Mouse (Mus musculus) adrenal gland, postnatal 36 days (tissue): ENCODE data around the gene Msx2. TPM values are rescaled to one million over a fixed set of nuclear protein-coding genes. Genes with fewer than 3 reads are reported as not detected.

Source experiments
- DNase-seq, 2 experiments: peaks; one replicate each; pipeline ENCODE4 v3.0.0; 2021; ENCODE audit warnings: mixed read lengths in 1 of 2
- total RNA-seq, 2 experiments: library from RNA; stranded (reverse); gene quantifications; 2 replicates each; pipeline ENCODE4 v1.2.3; 2021

Msx2 gene
- total RNA-seq, 2 experiments from 2014 or later, result 0.30 to 0.53 TPM

DNA sequence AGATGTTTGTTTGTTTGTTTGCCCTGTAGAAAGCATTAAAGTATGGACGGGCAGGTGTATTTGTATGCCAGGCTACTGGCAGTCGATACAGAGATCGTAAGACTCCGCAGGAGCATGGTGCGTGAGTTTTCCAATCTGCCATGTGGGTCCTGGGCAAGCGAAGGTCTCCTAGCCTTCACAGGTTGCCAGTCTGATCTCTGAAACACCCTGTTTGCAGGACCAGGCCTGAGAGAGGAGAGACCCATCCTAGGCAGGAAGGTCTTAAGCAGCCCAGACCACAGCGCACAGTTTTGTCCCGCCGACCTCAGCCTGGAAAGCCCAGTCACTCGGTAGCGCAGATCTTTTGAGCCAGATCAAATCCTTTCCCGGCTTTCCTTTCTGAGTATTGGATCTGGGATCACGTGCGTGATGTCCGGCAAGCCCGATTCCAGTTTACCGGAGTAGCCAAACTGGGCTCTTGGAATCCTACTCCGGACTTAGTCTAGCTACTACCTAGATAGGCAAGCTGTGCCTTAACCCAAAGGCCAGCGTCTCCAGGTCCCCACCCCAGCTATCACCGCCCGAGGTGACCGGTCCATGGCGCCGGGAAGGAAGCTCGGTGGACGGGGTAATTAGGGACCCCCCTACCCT, 7.6 kb downstream of the Msx2 start:
- no peak for DNase-seq

GRCm38 (mm10) chr13:53464441-53465001, 8.4 kb downstream of the Msx2 start:
- DNase-seq, result no peak

DNA sequence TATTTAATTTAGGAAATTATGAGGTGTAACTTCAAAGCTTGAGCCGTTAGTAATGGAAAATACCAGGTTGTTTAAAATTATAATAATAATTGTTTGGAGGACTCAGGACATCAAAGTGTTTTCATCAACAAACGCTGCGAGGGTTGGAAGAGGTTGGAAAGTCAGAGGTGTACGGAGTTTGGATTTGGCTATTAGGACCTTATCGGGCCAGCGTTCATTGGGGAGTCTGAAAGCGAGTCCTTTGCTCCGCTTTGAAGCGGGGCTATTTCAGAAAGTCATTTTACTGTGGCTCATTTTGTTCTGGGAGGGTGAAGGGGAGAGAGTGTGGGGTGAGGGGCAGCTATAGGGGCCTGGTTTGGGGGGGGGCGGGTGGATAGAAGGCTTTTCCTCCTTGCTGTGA, 8.9 kb downstream of the Msx2 start:
- no peak for DNase-seq

- no peak for DNase-seq
Observed at GRCm38 (mm10) chr13:53463037-53463436, 9.8 kb downstream of the Msx2 start.

DNA sequence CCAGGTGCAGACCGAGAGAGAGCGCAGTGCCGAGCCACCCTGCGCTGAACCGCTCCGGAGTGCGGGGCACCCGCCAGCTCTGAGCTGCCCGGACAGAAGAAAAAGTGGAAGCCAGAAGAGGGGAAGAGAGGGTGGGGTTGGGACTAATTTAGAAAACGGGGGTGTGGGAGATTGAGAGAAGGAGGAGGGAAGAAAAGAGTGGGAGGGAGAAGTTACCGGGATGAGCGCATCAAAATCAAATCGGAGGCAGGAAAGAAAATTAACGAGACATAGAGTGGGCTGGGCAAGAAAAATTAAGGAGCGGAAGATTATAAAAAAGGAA, 10.3 kb downstream of the Msx2 start:
- no peak for DNase-seq

DNA sequence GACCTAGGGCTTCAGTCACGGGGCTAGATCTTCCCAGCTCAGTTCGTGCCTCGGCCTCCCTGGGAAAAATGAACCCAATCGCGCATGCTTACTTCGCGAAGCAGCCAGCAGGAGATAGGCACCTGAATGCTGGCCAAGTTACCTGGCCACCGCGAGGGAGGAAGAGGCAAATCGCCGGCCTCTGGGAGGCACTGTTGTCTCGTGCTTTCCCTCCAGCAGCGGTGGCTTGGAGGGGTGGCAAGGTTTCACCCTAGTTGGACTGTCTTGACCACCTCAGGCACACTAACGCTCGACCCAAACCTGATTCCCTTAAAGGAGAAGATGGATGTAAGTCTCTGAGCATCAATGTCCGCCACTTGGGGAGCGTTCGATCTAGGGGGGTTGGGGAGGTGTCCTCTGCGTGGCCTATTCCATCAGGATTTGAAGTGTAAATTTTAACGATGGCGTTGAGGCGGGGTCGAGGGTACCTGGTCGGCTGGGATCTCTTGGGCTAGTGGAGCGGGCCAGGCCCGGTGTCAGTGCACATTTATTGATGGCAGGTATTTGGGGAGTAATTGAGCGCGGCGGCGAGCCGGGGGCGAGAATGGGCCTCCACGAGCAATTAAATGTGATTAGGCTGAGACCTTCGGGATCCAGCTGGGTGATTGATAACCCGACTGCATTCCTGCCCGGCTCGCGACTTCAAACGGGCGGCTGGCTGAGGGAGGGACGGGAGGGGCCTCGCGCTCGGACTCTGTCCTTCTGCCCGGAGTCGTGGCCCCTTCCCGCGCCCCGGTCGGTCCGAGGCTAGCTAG, 10.8 kb downstream of the Msx2 start:
- DNase-seq, result peak; percentile 51 to 63

DNA sequence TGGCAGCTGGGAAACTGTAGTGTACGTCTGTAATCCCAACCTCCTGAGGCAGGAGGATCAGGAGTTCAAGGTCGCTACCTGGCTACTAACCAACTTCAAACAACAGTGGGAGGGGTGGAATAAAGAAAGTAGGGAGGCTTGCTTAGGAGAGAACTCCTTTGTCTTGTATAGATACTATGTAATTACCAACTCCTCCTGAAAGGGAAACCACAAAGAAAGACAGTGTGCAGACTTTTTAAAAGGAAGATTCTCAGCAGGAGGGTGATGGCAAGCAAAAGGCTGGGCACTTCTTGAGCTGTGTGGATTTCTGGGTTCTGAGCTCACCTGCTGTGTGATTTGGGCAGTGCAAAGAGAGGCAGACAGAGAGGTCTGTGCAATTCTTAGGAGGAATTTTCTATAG, 11.5 kb downstream of the Msx2 start:
- DNase-seq, result no peak

DNA sequence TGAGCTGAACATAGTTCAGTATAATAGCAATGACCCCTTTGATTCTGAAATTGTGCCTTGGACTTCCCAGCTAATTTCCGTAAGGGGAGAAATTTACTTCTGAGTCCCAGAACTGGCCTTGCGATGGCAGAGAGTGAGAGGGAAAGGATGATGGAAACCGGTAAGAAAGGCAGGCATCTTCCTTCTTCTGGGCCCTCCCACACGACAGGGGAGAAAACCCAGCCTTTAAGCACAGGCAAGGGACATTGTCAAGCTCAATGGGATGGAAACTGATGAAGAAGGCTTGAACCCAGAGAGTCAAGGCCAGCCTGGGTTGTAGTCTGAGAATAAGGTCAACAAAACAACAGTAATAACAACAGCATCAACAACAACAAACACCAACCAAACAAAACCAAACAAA, 14.1 kb downstream of the Msx2 start:
- DNase-seq, result no peak

DNA sequence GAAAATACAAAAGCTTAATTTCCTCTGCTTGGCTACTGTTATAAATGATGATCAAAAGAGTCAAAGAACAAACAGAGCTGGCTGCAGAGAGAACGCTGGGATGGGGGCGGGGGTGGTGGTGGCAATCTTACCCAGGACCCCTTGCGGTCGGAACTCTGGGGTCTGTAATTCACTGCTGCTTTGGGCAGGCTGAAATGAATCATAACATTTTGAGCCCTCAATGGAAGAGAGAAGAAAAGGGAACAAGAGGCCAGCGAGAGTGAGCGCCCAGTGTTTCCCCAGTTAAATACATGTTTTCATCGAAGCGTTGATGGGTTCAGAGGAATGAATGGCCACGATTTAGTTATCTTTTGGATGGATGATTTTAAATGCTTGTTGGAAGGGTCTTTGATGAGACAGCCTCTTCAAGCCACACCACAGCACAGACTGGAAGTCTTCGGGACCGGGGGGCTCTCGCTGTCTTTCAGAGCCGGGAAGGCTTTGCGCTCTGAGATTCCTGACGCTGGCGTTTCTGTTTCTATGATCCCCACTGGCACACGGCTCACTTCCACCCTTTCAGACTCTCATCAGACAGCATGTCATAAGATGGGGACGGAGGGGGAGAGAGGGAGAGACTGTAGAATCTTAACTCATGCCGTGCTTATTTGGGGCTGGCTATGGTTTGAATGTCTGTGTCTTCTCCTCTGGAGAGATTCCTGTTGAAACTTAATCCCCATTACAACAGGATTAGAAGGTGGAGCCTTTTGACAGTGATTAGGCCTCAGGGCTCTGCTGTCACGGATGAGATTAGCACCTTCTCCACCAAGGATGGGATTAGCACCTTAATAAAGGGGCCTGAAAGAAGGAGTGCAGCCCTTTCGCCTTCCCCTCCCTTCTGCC, 17.8 kb downstream of the Msx2 start:
- no peak for DNase-seq

DNA sequence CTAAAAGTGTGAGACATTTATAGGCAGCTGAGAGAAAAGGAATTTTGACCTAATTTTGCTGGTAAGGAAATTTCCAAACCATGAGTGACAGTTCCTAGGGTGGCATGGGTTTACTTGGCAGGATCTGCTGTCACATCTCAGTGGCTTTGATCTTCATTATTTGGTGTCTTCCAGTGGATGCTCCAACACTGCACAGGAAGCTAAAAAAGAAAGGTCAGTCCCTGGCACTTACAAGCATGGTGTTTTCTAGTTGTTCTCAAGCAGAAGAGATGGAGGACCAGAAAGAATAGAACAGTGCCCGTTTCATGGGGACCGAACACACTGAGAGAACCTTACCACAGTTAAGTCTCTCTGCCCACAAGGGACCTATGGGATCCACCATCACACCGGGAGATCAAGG, 18.9 kb downstream of the Msx2 start:
- no peak for DNase-seq

- DNase-seq, result peak; percentile 38 to 61
Observed at GRCm38 (mm10) chr13:53447609-53448008, 25.3 kb downstream of the Msx2 start.

DNA sequence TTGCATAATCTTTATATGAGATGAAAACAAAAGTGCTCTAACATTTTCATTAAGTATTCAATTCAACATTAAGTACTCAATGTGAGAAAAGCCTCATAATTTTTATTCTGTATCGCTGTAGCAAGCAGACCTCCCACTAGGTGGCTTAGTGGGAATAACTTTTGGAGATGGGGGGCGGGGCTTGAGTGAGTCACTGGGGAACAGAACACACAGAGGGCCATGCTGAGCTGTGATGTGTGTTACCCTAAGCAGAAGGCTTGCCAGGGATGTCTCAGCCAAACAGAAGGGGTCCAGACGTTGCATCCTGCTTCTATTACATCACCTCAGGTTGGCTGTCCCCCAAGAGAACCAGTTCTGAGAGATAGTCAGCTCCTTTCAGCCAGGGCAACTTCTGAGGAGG, 29.3 kb downstream of the Msx2 start:
- peak; percentile 75 to 86 for DNase-seq

DNA sequence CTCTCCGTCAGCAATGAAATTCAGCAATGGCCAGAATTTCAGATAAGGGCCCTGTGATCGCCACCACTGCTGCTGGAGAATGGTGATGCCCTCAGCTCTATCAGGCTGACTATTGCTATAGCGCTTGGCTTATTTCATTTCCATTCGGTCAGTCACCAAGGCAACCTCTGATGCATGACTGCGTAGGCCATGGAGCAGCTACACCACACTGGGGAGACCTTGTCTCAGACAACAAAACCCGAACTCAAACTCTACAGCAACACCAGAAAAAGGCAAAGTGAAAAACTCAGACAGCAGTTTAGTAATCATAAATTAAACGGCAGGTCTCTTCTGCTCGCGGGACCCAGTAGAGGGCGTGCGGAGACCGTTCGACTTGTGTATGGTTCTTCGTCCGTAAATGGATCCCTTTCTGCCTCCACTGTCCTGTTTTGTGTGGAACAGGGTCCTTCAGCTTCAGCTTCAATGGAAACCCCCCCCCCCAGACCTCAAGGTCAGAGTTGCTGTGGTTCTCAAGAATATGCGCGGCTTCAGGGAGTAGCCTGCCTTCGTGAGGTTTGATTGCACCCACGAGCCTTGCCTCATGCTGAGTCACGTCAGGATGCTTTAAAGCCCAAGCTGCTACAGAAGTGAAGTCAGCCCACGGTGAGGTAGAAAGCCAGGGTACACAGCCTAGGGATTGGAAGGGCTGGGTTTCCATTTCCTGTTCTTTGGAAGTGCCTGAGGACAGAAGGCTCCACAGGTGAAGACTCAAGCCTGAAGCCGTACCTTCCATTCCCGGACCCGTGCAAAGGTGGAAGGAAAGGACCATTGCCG, 30.5 kb downstream of the Msx2 start:
- DNase-seq, result peak; percentile 41 to 51

GRCm38 (mm10) chr13:53441307-53442028, 31.4 kb downstream of the Msx2 start:
- no peak for DNase-seq

GRCm38 (mm10) chr13:53439957-53440356, 32.9 kb downstream of the Msx2 start:
- no peak for DNase-seq

- peak; percentile 85 to 88 for DNase-seq
Observed at GRCm38 (mm10) chr13:53426507-53426906, 46.4 kb downstream of the Msx2 start.

DNA sequence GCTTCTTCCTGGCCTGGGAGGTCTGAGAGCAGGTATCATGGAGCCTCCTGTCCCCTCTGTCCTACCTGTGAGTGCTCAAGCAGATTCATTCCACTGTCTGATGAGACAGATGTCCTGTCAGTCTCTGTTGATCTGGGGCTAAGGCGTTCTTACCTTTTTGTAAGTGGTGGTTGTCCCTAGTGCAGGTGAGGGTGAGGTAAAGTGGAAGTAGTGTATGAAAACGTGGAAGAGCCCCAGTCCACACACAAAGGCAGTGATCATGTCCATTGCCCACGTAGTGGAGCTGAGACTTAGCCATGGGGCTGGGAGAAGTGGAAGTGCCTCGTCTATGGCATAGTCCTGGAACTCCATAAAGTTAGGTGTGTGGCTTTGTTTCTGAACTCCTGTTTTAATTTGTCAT, 51.7 kb downstream of the Msx2 start:
- DNase-seq, result no peak

DNA sequence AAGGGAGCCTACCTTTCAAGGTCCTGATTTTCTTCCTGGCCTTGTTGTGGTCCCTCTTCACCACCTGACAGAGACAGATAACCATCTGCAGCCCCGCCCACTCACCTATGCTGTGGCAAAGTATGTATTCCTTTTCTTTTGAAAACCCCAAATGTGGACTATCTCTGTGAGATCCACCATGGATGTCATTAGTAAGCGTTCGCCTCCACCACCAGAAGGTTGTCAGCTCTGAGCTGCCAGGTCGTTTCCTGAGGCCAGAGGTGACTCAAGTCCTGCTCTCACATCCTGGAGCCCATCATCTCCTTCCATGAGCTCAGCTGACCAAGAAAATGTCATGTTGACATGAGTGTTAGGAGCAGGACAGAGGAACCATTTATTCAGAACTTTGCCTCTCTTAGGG, 52.1 kb downstream of the Msx2 start:
- DNase-seq, result no peak

- DNase-seq, result no peak
Observed at GRCm38 (mm10) chr13:53419681-53420080, 53.2 kb downstream of the Msx2 start.

DNA sequence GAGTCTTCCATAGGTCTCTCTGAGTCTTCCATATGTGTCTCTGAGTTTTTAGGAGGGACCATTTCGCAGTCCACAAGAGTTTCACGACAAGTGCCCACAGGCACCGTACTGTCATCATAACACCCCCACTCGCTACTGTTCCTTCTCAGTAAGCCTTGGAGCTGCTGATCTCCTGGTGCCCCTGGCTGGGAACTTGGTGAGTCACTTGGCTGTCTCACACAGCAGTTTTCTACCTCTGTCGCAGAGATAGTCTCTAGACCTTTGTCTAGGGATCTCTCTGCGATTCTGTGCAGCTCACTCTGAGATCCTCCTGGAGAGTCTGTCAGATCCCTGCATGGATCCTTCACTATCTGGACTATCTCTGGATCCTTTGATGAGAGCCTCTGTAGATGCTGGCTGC, 55.2 kb downstream of the Msx2 start:
- DNase-seq, result no peak
